Mouse (Mus musculus) liver, embryonic 14.5 days (tissue): ENCODE data around the gene Minpp1. TPM values are rescaled to one million over a fixed set of nuclear protein-coding genes. Genes with fewer than 3 reads are reported as not detected.

Experiments used
- ATAC-seq: fragments of 200-750 bp; cut with Nextera tagmentation; 2 replicates; pipeline ENCODE4 v1.8.0; 2017; ENCODE audit warnings: moderate number of reproducible peaks, mild to moderate bottlenecking, moderate library complexity; ENCODE audit not compliant: insufficient read depth
- DNase-seq, 3 experiments: peaks; one replicate each; pipeline ENCODE4 v3.0.0-alpha.2; 2012 to 2013; ENCODE audit warnings: low read depth in 3 of 3, low spot score in 3 of 3
- H3K27ac ChIP-seq: fragments of 300-500 bp; sonication (generic); 2 replicates; pipeline ENCODE4 v1.5.1; 2014; ENCODE audit warnings: moderate library complexity, mild to moderate bottlenecking, control low read depth, inconsistent platforms
- H3K27me3 ChIP-seq: fragments of 300-500 bp; sonication (generic); 2 replicates; pipeline ENCODE4 v1.6.1; 2014; ENCODE audit warnings: mild to moderate bottlenecking, low read length, moderate library complexity; ENCODE audit not compliant: control insufficient read depth, insufficient read depth
- H3K36me3 ChIP-seq: fragments of 300-500 bp; sonication (generic); replicated peaks from 2 replicates; pipeline ENCODE4 v1.6.1; 2014; ENCODE audit warnings: low read depth; ENCODE audit not compliant: control insufficient read depth, insufficient read depth
- H3K4me1 ChIP-seq, 2 experiments: fragments of 200-500 bp in 1 of 2; fragments of 300-500 bp in 1 of 2; sonication (generic) in 1 of 2; replicated peaks; 2 replicates each; pipeline ENCODE4 v1.6.1; 2012 to 2014; ENCODE audit warnings: antibody characterized with exemption in 1 of 2, inconsistent platforms in 1 of 2, low read length in 1 of 2; ENCODE audit not compliant: control insufficient read depth in 2 of 2, insufficient read depth in 2 of 2
- H3K4me2 ChIP-seq: fragments of 300-500 bp; sonication (generic); 2 replicates; pipeline ENCODE4 v1.6.1; 2014; ENCODE audit warnings: low read depth, mild to moderate bottlenecking, control low read depth, moderate library complexity
- H3K4me3 ChIP-seq, 2 experiments: fragments of 200-500 bp in 1 of 2; fragments of 300-500 bp in 1 of 2; sonication (generic) in 1 of 2; 2 replicates each; pipeline ENCODE4 v1.5.1; 2012 to 2014; ENCODE audit warnings: low read depth in 2 of 2, low read length in 2 of 2, mild to moderate bottlenecking in 2 of 2, control low read depth in 1 of 2, inconsistent platforms in 1 of 2, moderate library complexity in 1 of 2; ENCODE audit not compliant: insufficient read depth in 1 of 2
- H3K9ac ChIP-seq: fragments of 300-500 bp; sonication (generic); replicated peaks from 2 replicates; pipeline ENCODE4 v1.6.1; 2014; ENCODE audit warnings: mild to moderate bottlenecking, control low read depth, moderate library complexity
- H3K9me3 ChIP-seq: fragments of 300-500 bp; sonication (generic); 2 replicates; pipeline ENCODE4 v1.6.1; 2016; ENCODE audit warnings: low read length, mixed read lengths; ENCODE audit not compliant: control insufficient read depth
- CTCF ChIP-seq: IDR thresholded peaks from 2 replicates; pipeline ENCODE4 v1.5.1; 2016; ENCODE audit warnings: antibody characterized with exemption, low read depth, control low read depth
- EP300 ChIP-seq: IDR thresholded peaks from 2 replicates; pipeline ENCODE4 v1.6.1; 2016; ENCODE audit warnings: antibody characterized with exemption, low read depth
- WGBS: fragments of 180-500 bp; shearing (Covaris S2); extraction: QIAGEN DNeasy Blood & Tissue Kit; methylation state at CpG from one replicate; pipeline ENCODE4 v1.1.7; 2014; ENCODE audit not compliant: insufficient replicate concordance; 5-methylcytosine and 5-hydroxymethylcytosine counted together
- polyA plus RNA-seq, 2 experiments: library from polyadenylated mRNA; depleted of rRNA in 1 of 2; stranded (reverse) in 1 of 2; unstranded in 1 of 2; fragments of >200 nt; fragmentation: Nextera tagmentation in 1 of 2; extraction: Ambion mirVana in 1 of 2; gene quantifications; 2 replicates each; pipeline versions ENCODE4 v1.2.1 to v1.2.3; 2012 to 2014

Minpp1 gene
- polyA plus RNA-seq, 2 experiments, result 36.6 to 75.4 TPM

DNA sequence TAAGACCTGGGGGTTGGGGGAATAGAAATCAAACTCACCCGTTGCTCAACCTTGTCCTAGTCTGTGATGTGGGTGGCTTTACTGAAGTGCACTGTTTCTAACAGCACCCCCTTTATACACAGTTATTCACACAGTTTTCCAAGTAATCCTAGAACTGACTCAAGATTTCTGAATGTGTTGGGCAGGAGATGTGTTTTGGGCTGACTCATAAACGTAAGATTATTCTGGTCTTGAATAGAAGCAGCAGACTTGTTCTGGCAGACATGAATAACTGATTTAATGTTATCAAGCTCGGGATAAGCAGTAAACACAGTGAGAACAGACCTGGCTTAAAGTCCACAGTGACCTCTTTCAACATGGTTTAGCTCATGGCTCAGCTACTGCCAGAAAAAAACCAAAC, 65.9 kb downstream of the Minpp1 start:
- Histone ChIP-seq H3K27ac (no peak overlapping the region), H3K36me3 (no peaks in the 10 kb centered on the region), H3K9ac (no peak overlapping the region), H3K9me3 (no peaks in the 10 kb centered on the region), H3K27me3 (no peaks in the 10 kb centered on the region), H3K4me1 (peaks cover 0 to 2% of the 10 kb centered on the region in 2 experiments; a peak in 2 of 4 replicates), H3K4me3 (no peak overlapping the region), H3K4me2 (no peak overlapping the region)
- TF ChIP-seq CTCF, result no peak
- no peak for TF ChIP-seq EP300
- no peak for ATAC-seq
- no peak for DNase-seq
- 49% methylated on average over 3 of the region's 3 CpGs for WGBS

DNA sequence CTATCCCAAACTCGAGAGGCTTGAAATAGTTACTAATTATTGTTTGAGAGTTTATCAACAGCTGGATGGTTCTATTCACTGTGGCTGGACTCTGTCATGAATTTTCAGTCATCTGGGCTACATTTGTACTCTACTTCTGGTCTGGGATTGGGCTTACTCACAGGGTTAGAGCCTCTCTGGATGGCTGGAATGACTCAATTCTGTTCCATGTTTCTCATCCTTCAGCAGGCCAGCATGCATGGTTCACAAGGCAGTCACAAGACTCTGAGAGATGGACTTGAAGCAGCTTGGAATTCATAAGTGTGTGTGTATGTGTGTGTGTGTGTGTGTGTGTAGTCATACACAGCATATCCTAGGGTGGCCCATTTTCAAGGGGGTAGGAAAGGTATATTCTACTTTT, 66.5 kb downstream of the Minpp1 start:
- no peak overlapping the region for H3K4me2 ChIP-seq
- TF ChIP-seq EP300 (no peak), CTCF (no peak)
- no peaks in the 10 kb centered on the region for H3K27me3 ChIP-seq
- H3K36me3 ChIP-seq, result no peaks in the 10 kb centered on the region
- no peaks in the 10 kb centered on the region for H3K9me3 ChIP-seq
- DNase-seq, result no peak
- ATAC-seq, result no peak
- peaks cover 0 to 2% of the 10 kb centered on the region in 2 experiments; a peak in 2 of 4 replicates for H3K4me1 ChIP-seq
- H3K27ac ChIP-seq, result no peak overlapping the region
- no peak overlapping the region for H3K4me3 ChIP-seq
- 33% methylated on average over 1 of the region's 1 CpGs for WGBS
- H3K9ac ChIP-seq, result no peak overlapping the region

DNA sequence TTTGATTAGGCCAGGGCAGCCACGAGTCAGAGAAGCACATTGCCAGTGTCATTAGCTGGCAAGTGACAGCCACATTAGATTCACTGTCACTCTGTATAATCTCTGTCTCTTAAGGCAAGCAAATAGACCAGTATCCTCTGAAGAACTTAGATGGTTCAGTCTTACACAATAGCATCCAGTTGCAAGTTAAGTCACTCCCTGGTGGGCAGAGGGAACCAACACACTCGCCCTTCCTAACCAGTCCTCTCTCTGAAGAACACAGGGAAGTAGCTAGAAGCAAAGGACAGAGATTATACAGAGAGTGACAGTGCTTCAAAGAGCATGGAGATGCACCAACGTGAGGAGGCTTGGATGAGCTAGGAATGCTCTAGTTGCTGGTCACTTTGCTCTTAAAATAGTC, 67.7 kb downstream of the Minpp1 start:
- Histone ChIP-seq H3K27me3 (no peaks in the 10 kb centered on the region), H3K36me3 (no peaks in the 10 kb centered on the region), H3K4me3 (no peak overlapping the region), H3K9me3 (no peaks in the 10 kb centered on the region), H3K27ac (no peak overlapping the region), H3K9ac (no peak overlapping the region), H3K4me1 (peaks cover 0 to 2% of the 10 kb centered on the region in 2 experiments; a peak in 2 of 4 replicates), H3K4me2 (no peak overlapping the region)
- DNase-seq, result no peak
- no peak for ATAC-seq
- TF ChIP-seq EP300 (no peak), CTCF (no peak)
- WGBS, result 40% methylated on average over 3 of the region's 3 CpGs

DNA sequence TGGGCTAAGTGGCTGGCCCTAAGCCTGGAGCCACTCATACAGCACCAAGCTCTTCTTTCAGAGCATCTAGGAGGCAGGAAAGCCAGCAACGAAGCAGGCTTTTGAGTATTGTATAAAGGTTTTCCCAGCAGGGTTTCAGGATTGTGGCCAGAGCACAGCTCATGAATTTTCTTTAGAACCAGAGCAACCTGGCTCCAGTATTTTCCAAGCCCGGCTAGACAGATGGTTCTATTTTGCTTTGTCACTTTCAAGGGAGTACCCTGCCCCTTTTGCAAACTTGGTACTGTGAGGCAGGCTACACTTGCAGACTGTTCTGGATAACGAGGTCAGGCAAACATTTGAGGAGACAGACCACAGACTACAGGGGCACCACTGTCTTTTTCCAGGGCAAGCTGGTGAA, 69.7 kb downstream of the Minpp1 start:
- Histone ChIP-seq H3K4me3 (no peak overlapping the region), H3K9ac (no peak overlapping the region), H3K9me3 (no peaks in the 10 kb centered on the region), H3K36me3 (no peaks in the 10 kb centered on the region), H3K4me1 (peaks cover 0 to under 1% of the 10 kb centered on the region in 2 experiments; a peak in 2 of 4 replicates), H3K27me3 (no peaks in the 10 kb centered on the region), H3K4me2 (no peak overlapping the region), H3K27ac (no peak overlapping the region)
- ATAC-seq (no peak), DNase-seq (no peak)
- TF ChIP-seq CTCF, result no peak
- no peak for TF ChIP-seq EP300
- 37% methylated on average over 3 of the region's 3 CpGs for WGBS

Other genes with a start within 250 kb of the Minpp1 start
- 11.0 and 17.3 TPM in 2 replicates for gene Sgms1, start 96.1 kb upstream of the Minpp1 start, polyA plus RNA-seq (2012; rRNA removed)
- gene Sgms1, start 96.1 kb upstream of the Minpp1 start, polyA plus RNA-seq (2014; fragmentation: Nextera tagmentation; extraction: Ambion mirVana), result 19.2 and 21.7 TPM in 2 replicates
- gene Rpl9-ps6, start 19.2 kb upstream of the Minpp1 start, polyA plus RNA-seq (2012; rRNA removed), result 18.6 and 30.9 TPM in 2 replicates
- gene Rpl9-ps6, start 19.2 kb upstream of the Minpp1 start, polyA plus RNA-seq (2014; fragmentation: Nextera tagmentation; extraction: Ambion mirVana), result 89.1 and 90.4 TPM in 2 replicates
- 2.2 and 3.1 TPM in 2 replicates for gene Papss2, start 110.0 kb downstream of the Minpp1 start, polyA plus RNA-seq (2012; rRNA removed)
- 4.3 and 4.7 TPM in 2 replicates for gene Papss2, start 110.0 kb downstream of the Minpp1 start, polyA plus RNA-seq (2014; fragmentation: Nextera tagmentation; extraction: Ambion mirVana)